8 mouse cellular contexts compared by ENCODE assay signal in the genomic region with DNA sequence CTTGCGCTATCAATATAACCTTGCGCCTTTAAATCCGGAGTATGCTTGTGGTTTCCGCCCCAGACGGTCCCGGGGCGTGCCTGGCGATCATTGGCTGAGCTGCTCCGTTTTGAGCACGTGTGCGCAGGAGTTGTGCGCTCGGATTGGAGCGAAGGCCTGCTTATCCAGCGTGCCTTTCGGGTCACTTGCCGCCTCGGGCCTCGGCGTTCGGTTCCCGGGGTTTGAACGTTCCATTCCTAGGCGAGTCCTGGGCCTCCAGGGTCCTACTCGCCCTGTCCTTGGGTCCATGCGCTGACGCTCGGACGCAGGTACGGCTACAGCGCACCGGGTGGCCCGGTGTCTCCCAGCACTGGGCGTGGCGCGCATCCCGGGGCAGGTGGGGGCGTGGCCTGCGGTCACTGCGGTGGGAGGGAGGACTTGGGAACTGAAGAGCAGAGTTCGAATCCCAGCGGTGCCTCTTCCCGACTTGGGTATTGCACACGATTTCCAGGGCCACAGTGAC. TPM values are rescaled to one million over a fixed set of nuclear protein-coding genes. Genes with fewer than 3 reads are reported as not detected.
DNase-seq lines count a peak whose midpoint lies in the region; ATAC-seq and TF ChIP-seq lines count a peak whose summit lies in the region.

Gene Mief2, plus strand, starts transcription at position 139 of the 502 bp plus-strand sequence.

- no peak for TF ChIP-seq CTCF in gastrocnemius, adult 2 months (IDR thresholded peaks at IDR 0.05)
- TF ChIP-seq CTCF in hindbrain, postnatal 0 days (IDR thresholded peaks at IDR 0.05; ENCODE audit: low read depth) = no peak
- TF ChIP-seq CTCF in left cerebral cortex, adult 2 months (IDR thresholded peaks at IDR 0.05) = no peak

- peaks cover 14% of the 10 kb centered on the region for H3K4me1 ChIP-seq in hindbrain, postnatal 0 days (ENCODE audit: insufficient read depth, low read length)

- H3K9ac ChIP-seq in hindbrain, postnatal 0 days (replicated peaks; ENCODE audit: low read length) = peak within 1 kb of the TSS; percentile 85

- intact Hi-C loops in gastrocnemius, adult 2 months (cut with DNase I) = loop anchor here (2.0 kb wide), 3 partner anchors 48 to 204 kb away; partner anchors contain the start of genes Map2k3, Smcr8, Tmem11 and Top3a
- intact Hi-C loops in left cerebral cortex, adult 2 months (cut with DNase I) = loop anchor here (2.0 kb wide), 1 partner anchor 28 kb away; no protein-coding TSS in a partner anchor

- WGBS in hindbrain, postnatal 0 days = under 1% methylated on average over 44 of the region's 44 CpGs

- no peaks in the 10 kb centered on the region for H3K27me3 ChIP-seq in hindbrain, postnatal 0 days (ENCODE audit: insufficient read depth, low read length)

- ATAC-seq in common myeloid progenitor, adult 5-6 weeks (replicated peaks; ENCODE audit: low read depth, poor library complexity, severe bottlenecking) = peak; percentile 89
- ATAC-seq in hindbrain, postnatal 0 days = peak; percentile 96
- ATAC-seq in megakaryocyte, adult 5-6 weeks (ENCODE audit: poor library complexity, severe bottlenecking) = peak; percentile 77

- peak within 1 kb of the TSS; percentile 72 for H3K4me2 ChIP-seq in hindbrain, postnatal 0 days (ENCODE audit: low read depth, low read length)

- H3K9me3 ChIP-seq in hindbrain, postnatal 0 days (ENCODE audit: low read length) = no peaks in the 10 kb centered on the region

- H3K27ac ChIP-seq in gastrocnemius, adult 2 months = peak within 1 kb of the TSS; percentile 97
- H3K27ac ChIP-seq in hindbrain, postnatal 0 days = peak within 1 kb of the TSS; percentile 92
- H3K27ac ChIP-seq in left cerebral cortex, adult 2 months = peak within 1 kb of the TSS; percentile 82

- peak within 1 kb of the TSS; percentile 79 for H3K4me3 ChIP-seq in gastrocnemius, adult 2 months
- H3K4me3 ChIP-seq in hindbrain, postnatal 0 days (ENCODE audit: low read length) = peak within 1 kb of the TSS; percentile 91
- H3K4me3 ChIP-seq in left cerebral cortex, adult 2 months = peak within 1 kb of the TSS; percentile 87

- H3K36me3 ChIP-seq in hindbrain, postnatal 0 days (ENCODE audit: insufficient read depth, low read length) = peaks cover 32% of the 10 kb centered on the region

- peak; percentile 96 for DNase-seq in ZHBTc4 (ENCODE audit: low read depth, low spot score)
- peak; percentile 97 for DNase-seq in gastrocnemius, adult 2 months
- DNase-seq in hindbrain, postnatal 0 days (ENCODE audit: low spot score) = peak; percentile 98
- peak; percentile 92 to 94 for DNase-seq in left cerebral cortex, adult 2 months (ENCODE audit: extremely low spot score in 1 of 2, low spot score in 2 of 2)
- peak; percentile 95 to 97 for DNase-seq in right cerebral cortex, adult 2 months (ENCODE audit: low spot score in 2 of 2)
- peak; percentile 96 for DNase-seq in urinary bladder, postnatal 14 days (ENCODE audit: low spot score)

RNA-seq across cellular contexts. Expression of gene Mief2, which starts in this region (rescaled TPM):
- total RNA-seq in common myeloid progenitor, adult 5-6 weeks (2017) = 3.5 TPM in 2 replicates
- total RNA-seq in gastrocnemius, adult 2 months (2021) = 10 to 100 TPM; 61.9 to 91.0 TPM
- 38.0 and 40.6 TPM in 2 replicates for total RNA-seq in hindbrain, postnatal 0 days (2014; rRNA removed)
- polyA plus RNA-seq in hindbrain, postnatal 0 days (2015; fragmentation: Nextera tagmentation; extraction: Ambion mirVana) = 24.8 and 26.0 TPM in 2 replicates
- 10 to 100 TPM; 17.9 to 20.8 TPM for total RNA-seq in left cerebral cortex, adult 2 months (2021)
- total RNA-seq in megakaryocyte, adult 5-6 weeks (2015) = 3.3 and 3.7 TPM in 2 replicates
- total RNA-seq in megakaryocyte, adult 5-6 weeks (2017) = 4.7 and 7.4 TPM in 2 replicates

Comparison
In these comparisons a context has a peak if more than half of its experiments do, and no peak if none do; other contexts are left out.
1. Peak in every context shown above with its lines: DNase-seq, ATAC-seq, H3K4me3 ChIP-seq and H3K27ac ChIP-seq.